Mouse (Mus musculus): ENCODE data around the gene Grwd1. TPM values are rescaled to one million over a fixed set of nuclear protein-coding genes. Genes with fewer than 3 reads are reported as not detected.

The Grwd1 gene
- 10 to 100 TPM; 35.7 to 36.3 TPM for polyA plus RNA-seq (2017; shearing (Covaris generic))

GRCm38 (mm10) chr7:45830427-45831127 lies at the start of gene Grwd1:
Grwd1 (minus strand) TSS chr7:45830944.

GRCm38 (mm10) chr7:45878278-45878677 lies 47.5 kb upstream of the Grwd1 start, which contains the start of gene Grin2d:
Grin2d (minus strand) TSS chr7:45878378.

GRCm38 (mm10) chr7:45872624-45873023 lies 41.9 kb upstream of the Grwd1 start, which contains the start of gene Kdelr1:
Kdelr1 (plus strand) TSS chr7:45872772.

GRCm38 (mm10) chr7:45824598-45824997 lies 6.1 kb downstream of the Grwd1 start, which contains the start of gene Kcnj14:
Kcnj14 (minus strand) TSS chr7:45824782.

DNA sequence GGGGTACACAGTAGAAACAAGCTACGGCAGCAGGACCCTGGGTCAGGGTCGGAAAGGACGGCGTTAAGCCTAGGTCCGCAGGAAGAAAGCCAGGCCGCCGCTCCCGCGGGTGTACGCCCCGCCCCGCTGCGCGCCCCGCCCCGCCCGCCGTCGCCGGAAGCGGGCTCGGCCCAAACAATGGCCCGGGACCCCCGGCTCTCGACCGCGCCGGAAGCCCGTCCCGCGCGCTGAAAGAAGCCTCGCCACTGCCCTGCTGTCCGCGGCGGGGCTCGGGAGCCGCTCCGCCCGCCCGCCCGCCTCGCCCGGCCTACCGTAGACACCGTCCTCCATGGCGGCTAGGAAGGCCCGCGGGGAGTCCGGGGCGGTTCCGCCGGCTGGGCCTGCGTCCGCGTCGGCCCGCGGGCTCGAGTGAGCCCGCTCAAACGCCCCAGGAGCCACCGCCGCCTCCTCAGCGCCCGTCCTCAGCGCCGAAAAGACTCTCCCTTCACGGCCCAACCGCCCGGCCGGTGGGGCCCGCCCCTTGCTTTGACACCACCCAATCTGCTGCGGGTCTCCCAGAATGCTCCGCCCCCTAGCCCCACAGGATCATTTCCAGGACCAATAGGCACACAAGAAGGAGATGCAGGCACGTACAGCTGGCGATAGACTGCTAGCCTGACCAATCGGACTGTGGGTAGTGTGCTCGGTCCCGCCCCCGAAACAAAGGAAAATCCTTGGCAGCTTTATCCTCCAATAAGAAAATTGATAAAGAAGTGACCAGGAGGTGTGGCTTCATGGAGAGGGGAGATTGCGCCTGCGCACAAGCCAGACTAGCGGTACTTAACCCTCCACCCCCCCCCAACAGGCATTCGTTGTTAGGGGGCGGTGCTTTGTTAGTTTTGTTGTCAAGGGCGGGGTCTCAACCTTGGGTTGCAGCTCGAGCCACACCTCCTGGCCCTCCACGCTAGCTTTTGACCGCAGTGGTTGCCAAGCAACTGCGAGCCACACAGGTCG lies 16.7 kb downstream of the Grwd1 start, which contains the start of gene Cyth2:
TSS of gene Cyth2 (minus strand) at position 795 of the 993 bp plus-strand sequence.

GRCm38 (mm10) chr7:45784524-45785372 lies 46.0 kb downstream of the Grwd1 start, which contains the start of gene Sult2b1:
Sult2b1 (minus strand) TSS chr7:45784669.

DNA sequence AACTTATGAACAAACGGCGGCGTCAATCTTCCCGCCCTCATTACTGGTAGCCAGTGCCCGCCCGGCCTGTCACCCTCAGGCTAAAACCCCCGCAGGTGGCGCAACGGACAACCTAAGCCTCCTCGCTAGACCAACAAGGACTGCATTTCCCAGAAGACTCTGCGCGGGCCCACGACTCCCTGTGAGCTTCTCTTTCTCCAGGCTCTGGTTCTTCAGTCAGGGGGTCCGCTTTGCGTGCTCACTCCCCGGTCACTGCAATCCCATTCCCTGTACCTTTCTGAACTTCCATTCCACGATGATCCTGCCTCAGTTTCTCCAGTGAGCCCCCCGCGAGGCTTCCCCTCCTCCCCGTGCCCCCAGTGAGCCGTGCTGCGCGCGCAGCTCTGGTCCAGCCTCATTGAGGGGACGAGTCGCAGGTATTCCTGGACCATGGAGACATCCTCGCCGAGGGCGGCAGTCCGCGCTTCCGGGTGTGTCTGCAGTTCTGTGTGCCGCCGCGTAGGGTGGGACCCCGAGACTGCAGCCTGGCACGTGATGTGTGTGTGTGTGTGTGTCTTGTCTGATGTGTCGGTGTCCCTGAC lies 47.1 kb downstream of the Grwd1 start, which contains the start of gene Lmtk3:
TSS of gene Lmtk3 (plus strand) at position 228 of the 581 bp plus-strand sequence.

Other genes starting within 250 kb of the Grwd1 start
- under 1 TPM in 1 of 2 experiments, not detected in 1; 0.50 TPM for gene Fgf21, start 215.5 kb downstream of the Grwd1 start, polyA plus RNA-seq (2017; shearing (Covaris generic))
- gene Fut1, start 213.7 kb downstream of the Grwd1 start, polyA plus RNA-seq (2017; shearing (Covaris generic)), result 1 to 10 TPM in 1 of 2 experiments, under 1 TPM in 1; 0.25 to 1.6 TPM
- gene Izumo1, start 209.1 kb downstream of the Grwd1 start, polyA plus RNA-seq (2017; shearing (Covaris generic)), result under 1 TPM; 0.47 to 0.92 TPM
- 1 to 10 TPM in 1 of 2 experiments, under 1 TPM in 1; 0.67 to 3.4 TPM for gene Rasip1, start 203.5 kb downstream of the Grwd1 start, polyA plus RNA-seq (2017; shearing (Covaris generic))
- gene Mamstr, start 191.0 kb downstream of the Grwd1 start, polyA plus RNA-seq (2017; shearing (Covaris generic)), result 1 to 10 TPM; 1.2 to 1.5 TPM
- gene Fut2, start 164.6 kb downstream of the Grwd1 start, polyA plus RNA-seq (2017; shearing (Covaris generic)), result 1 to 10 TPM in 1 of 2 experiments, under 1 TPM in 1; 0.65 to 2.5 TPM
- gene Ntn5, start 146.9 kb downstream of the Grwd1 start, polyA plus RNA-seq (2017; shearing (Covaris generic)), result under 1 TPM in 1 of 2 experiments, not detected in 1; 0.49 TPM
- not detected for gene Sec1, start 136.5 kb downstream of the Grwd1 start, polyA plus RNA-seq (2017; shearing (Covaris generic))
- gene Car11, start 131.1 kb downstream of the Grwd1 start, polyA plus RNA-seq (2017; shearing (Covaris generic)), result 1 to 10 TPM; 6.1 to 9.2 TPM
- 10 to 100 TPM; 26.0 to 37.0 TPM for gene Dbp, start 125.9 kb downstream of the Grwd1 start, polyA plus RNA-seq (2017; shearing (Covaris generic))
- 1,000 to 10,000 TPM; 1,327 to 1,518 TPM for gene Rpl18, start 115.5 kb downstream of the Grwd1 start, polyA plus RNA-seq (2017; shearing (Covaris generic))
- gene Sphk2, start 112.9 kb downstream of the Grwd1 start, polyA plus RNA-seq (2017; shearing (Covaris generic)), result 10 to 100 TPM; 26.1 to 35.8 TPM
- 1 to 10 TPM in 1 of 2 experiments, under 1 TPM in 1; 0.25 to 1.9 TPM for gene Fam83e, start 109.7 kb downstream of the Grwd1 start, polyA plus RNA-seq (2017; shearing (Covaris generic))
- not detected for gene Spaca4, start 105.1 kb downstream of the Grwd1 start, polyA plus RNA-seq (2017; shearing (Covaris generic))
- under 1 TPM; 0.12 to 0.38 TPM for gene Lmtk3, start 47.2 kb downstream of the Grwd1 start, polyA plus RNA-seq (2017; shearing (Covaris generic))
- gene Sult2b1, start 46.3 kb downstream of the Grwd1 start, polyA plus RNA-seq (2017; shearing (Covaris generic)), result 1 to 10 TPM; 4.4 to 6.7 TPM
- gene Cyth2, start 16.4 kb downstream of the Grwd1 start, polyA plus RNA-seq (2017; shearing (Covaris generic)), result 10 to 100 TPM; 82.2 to 88.4 TPM
- gene Kcnj14, start 6.2 kb downstream of the Grwd1 start, polyA plus RNA-seq (2017; shearing (Covaris generic)), result 1 to 10 TPM in 1 of 2 experiments, under 1 TPM in 1; 0.55 to 1.0 TPM
- 100 to 1,000 TPM in 1 of 2 experiments, 10 to 100 TPM in 1; 78.9 to 119 TPM for gene Kdelr1, start 41.8 kb upstream of the Grwd1 start, polyA plus RNA-seq (2017; shearing (Covaris generic))
- gene Grin2d, start 47.4 kb upstream of the Grwd1 start, polyA plus RNA-seq (2017; shearing (Covaris generic)), result 1 to 10 TPM; 1.0 to 1.6 TPM
- under 1 TPM in 1 of 2 experiments, not detected in 1; 0.36 TPM for gene Syngr4, start 65.8 kb upstream of the Grwd1 start, polyA plus RNA-seq (2017; shearing (Covaris generic))
- 10 to 100 TPM in 1 of 2 experiments, 1 to 10 TPM in 1; 6.0 to 13.0 TPM for gene Tmem143, start 66.0 kb upstream of the Grwd1 start, polyA plus RNA-seq (2017; shearing (Covaris generic))
- 100 to 1,000 TPM; 618 to 655 TPM for gene Emp3, start 90.5 kb upstream of the Grwd1 start, polyA plus RNA-seq (2017; shearing (Covaris generic))
- gene Ccdc114, start 93.1 kb upstream of the Grwd1 start, polyA plus RNA-seq (2017; shearing (Covaris generic)), result 10 to 100 TPM in 1 of 2 experiments, 1 to 10 TPM in 1; 2.9 to 11.0 TPM
- gene Abcc6, start 199.4 kb upstream of the Grwd1 start, polyA plus RNA-seq (2017; shearing (Covaris generic)), result under 1 TPM in 1 of 2 experiments, not detected in 1; 0.21 TPM
- 10 to 100 TPM; 35.1 to 42.9 TPM for gene Nomo1, start 202.8 kb upstream of the Grwd1 start, polyA plus RNA-seq (2017; shearing (Covaris generic))

Measured in inflammation-experienced regulatory T-cells (primary cell).